Mouse (Mus musculus): ENCODE measurements around the gene Hsph1. TPM values are rescaled to one million over a fixed set of nuclear protein-coding genes. Genes with fewer than 3 reads are reported as not detected.

Gene Hsph1
- polyA plus RNA-seq (2014; fragmentation: Nextera tagmentation; extraction: Ambion mirVana) = 118 and 126 TPM in 2 replicates

- H3K27ac ChIP-seq (ENCODE audit: low read depth, low read length) = peak within 1 kb of the TSS; percentile 81
- ATAC-seq (ENCODE audit: low FRiP score) = peak; percentile 99
- H3K9ac ChIP-seq (ENCODE audit: low read depth, low read length) = peak within 1 kb of the TSS; percentile 77
- H3K4me1 ChIP-seq (replicated peaks; ENCODE audit: control insufficient read depth, insufficient read depth, low read length) = peaks cover 6% of the 10 kb centered on the region
- peak within 1 kb of the TSS; percentile 95 for H3K4me2 ChIP-seq (replicated peaks; ENCODE audit: low read depth, low read length)
- H3K36me3 ChIP-seq (ENCODE audit: control insufficient read depth, insufficient read depth, low read length) = no peaks in the 10 kb centered on the region
- no peaks in the 10 kb centered on the region for H3K27me3 ChIP-seq (ENCODE audit: control insufficient read depth, insufficient read depth, low read length)
- peak; percentile 98 for DNase-seq (ENCODE audit: low spot score)
- H3K9me3 ChIP-seq (ENCODE audit: control insufficient read depth, low read length) = no peaks in the 10 kb centered on the region
- WGBS = under 1% methylated on average over 59 of the region's 60 CpGs
- peak within 1 kb of the TSS; percentile 77 for H3K4me3 ChIP-seq (ENCODE audit: low read depth, low read length)
These were observed at the start of gene Hsph1 for GRCm38 (mm10) chr5:149636075-149636920. Hsph1 (minus strand) TSS chr5:149636376.

GRCm38 (mm10) chr5:149680946-149681345 is 44.8 kb upstream of the Hsph1 start:
- 85% methylated on average over 5 of the region's 5 CpGs for WGBS
- H3K36me3 ChIP-seq (ENCODE audit: control insufficient read depth, insufficient read depth, low read length) = no peaks in the 10 kb centered on the region
- no peaks in the 10 kb centered on the region for H3K9me3 ChIP-seq (ENCODE audit: control insufficient read depth, low read length)
- peaks cover 8% of the 10 kb centered on the region for H3K4me1 ChIP-seq (replicated peaks; ENCODE audit: control insufficient read depth, insufficient read depth, low read length)
- DNase-seq (ENCODE audit: low spot score) (no peak), ATAC-seq (ENCODE audit: low FRiP score) (no peak)
- no peaks in the 10 kb centered on the region for H3K27me3 ChIP-seq (ENCODE audit: control insufficient read depth, insufficient read depth, low read length)
- H3K9ac ChIP-seq (ENCODE audit: low read depth, low read length) = no peak overlapping the region
- H3K4me2 ChIP-seq (replicated peaks; ENCODE audit: low read depth, low read length) = no peak overlapping the region
- no peak overlapping the region for H3K4me3 ChIP-seq (ENCODE audit: low read depth, low read length)
- no peak overlapping the region for H3K27ac ChIP-seq (ENCODE audit: low read depth, low read length)

GRCm38 (mm10) chr5:149679886-149680285 is 43.7 kb upstream of the Hsph1 start:
- no peak overlapping the region for H3K4me3 ChIP-seq (ENCODE audit: low read depth, low read length)
- no peaks in the 10 kb centered on the region for H3K9me3 ChIP-seq (ENCODE audit: control insufficient read depth, low read length)
- no peaks in the 10 kb centered on the region for H3K27me3 ChIP-seq (ENCODE audit: control insufficient read depth, insufficient read depth, low read length)
- no peaks in the 10 kb centered on the region for H3K36me3 ChIP-seq (ENCODE audit: control insufficient read depth, insufficient read depth, low read length)
- ATAC-seq (ENCODE audit: low FRiP score) (no peak), DNase-seq (ENCODE audit: low spot score) (no peak)
- 79% methylated on average over 7 of the region's 7 CpGs for WGBS
- H3K4me1 ChIP-seq (replicated peaks; ENCODE audit: control insufficient read depth, insufficient read depth, low read length) = peaks cover 8% of the 10 kb centered on the region
- H3K27ac ChIP-seq (ENCODE audit: low read depth, low read length) = no peak overlapping the region
- no peak overlapping the region for H3K9ac ChIP-seq (ENCODE audit: low read depth, low read length)
- no peak overlapping the region for H3K4me2 ChIP-seq (replicated peaks; ENCODE audit: low read depth, low read length)

- ATAC-seq (ENCODE audit: low FRiP score) (no peak), DNase-seq (ENCODE audit: low spot score) (peak; percentile 39)
These were observed 43.2 kb upstream of the Hsph1 start for GRCm38 (mm10) chr5:149679362-149679761.

GRCm38 (mm10) chr5:149678990-149679348 is 42.8 kb upstream of the Hsph1 start:
- H3K27me3 ChIP-seq (ENCODE audit: control insufficient read depth, insufficient read depth, low read length) = no peaks in the 10 kb centered on the region
- no peaks in the 10 kb centered on the region for H3K36me3 ChIP-seq (ENCODE audit: control insufficient read depth, insufficient read depth, low read length)
- ATAC-seq (ENCODE audit: low FRiP score) (no peak; the same call in 1 of the 2 replicates), DNase-seq (ENCODE audit: low spot score) (no peak)
- peaks cover 8% of the 10 kb centered on the region for H3K4me1 ChIP-seq (replicated peaks; ENCODE audit: control insufficient read depth, insufficient read depth, low read length)
- H3K27ac ChIP-seq (ENCODE audit: low read depth, low read length) = no peak overlapping the region
- peak overlapping the region; percentile 62 for H3K4me3 ChIP-seq (ENCODE audit: low read depth, low read length)
- H3K9me3 ChIP-seq (ENCODE audit: control insufficient read depth, low read length) = no peaks in the 10 kb centered on the region
- 0% methylated on average over 15 of the region's 15 CpGs for WGBS
- H3K9ac ChIP-seq (ENCODE audit: low read depth, low read length) = peak overlapping the region; percentile 78
- H3K4me2 ChIP-seq (replicated peaks; ENCODE audit: low read depth, low read length) = peak overlapping the region; percentile 87

More at GRCm38 (mm10) chr5:149679362-149679761, 43.2 kb upstream of the Hsph1 start:
- Histone ChIP-seq H3K4me3 (ENCODE audit: low read depth, low read length) (peak overlapping the region; percentile 62), H3K36me3 (ENCODE audit: control insufficient read depth, insufficient read depth, low read length) (no peaks in the 10 kb centered on the region), H3K27me3 (ENCODE audit: control insufficient read depth, insufficient read depth, low read length) (no peaks in the 10 kb centered on the region), H3K4me1 (replicated peaks; ENCODE audit: control insufficient read depth, insufficient read depth, low read length) (peaks cover 8% of the 10 kb centered on the region), H3K9ac (ENCODE audit: low read depth, low read length) (peak overlapping the region; percentile 78), H3K27ac (ENCODE audit: low read depth, low read length) (no peak overlapping the region), H3K4me2 (replicated peaks; ENCODE audit: low read depth, low read length) (peak overlapping the region; percentile 87), H3K9me3 (ENCODE audit: control insufficient read depth, low read length) (no peaks in the 10 kb centered on the region)
- WGBS = 9% methylated on average over 12 of the region's 12 CpGs

GRCm38 (mm10) chr5:149678100-149678989 is 42.2 kb upstream of the Hsph1 start, which contains the start of gene B3glct:
B3glct (plus strand) TSS chr5:149678230.
- H3K4me3 ChIP-seq (ENCODE audit: low read depth, low read length) = peak within 1 kb of the TSS; percentile 62
- DNase-seq (ENCODE audit: low spot score) = peak; percentile 93

GRCm38 (mm10) chr5:149677196-149677595 is 41.0 kb upstream of the Hsph1 start:
- H3K4me1 ChIP-seq (replicated peaks; ENCODE audit: control insufficient read depth, insufficient read depth, low read length) = peaks cover 8% of the 10 kb centered on the region

More at GRCm38 (mm10) chr5:149678100-149678989, 42.2 kb upstream of the Hsph1 start, which contains the start of gene B3glct:
- ATAC-seq (ENCODE audit: low FRiP score) = peak; percentile 97
- H3K27ac ChIP-seq (ENCODE audit: low read depth, low read length) = peak within 1 kb of the TSS; percentile 72; the same call in 1 of the 2 replicates
- no peaks in the 10 kb centered on the region for H3K27me3 ChIP-seq (ENCODE audit: control insufficient read depth, insufficient read depth, low read length)
- no peaks in the 10 kb centered on the region for H3K36me3 ChIP-seq (ENCODE audit: control insufficient read depth, insufficient read depth, low read length)
- H3K4me2 ChIP-seq (replicated peaks; ENCODE audit: low read depth, low read length) = peak within 1 kb of the TSS; percentile 87
- peak within 1 kb of the TSS; percentile 78 for H3K9ac ChIP-seq (ENCODE audit: low read depth, low read length)
- no peaks in the 10 kb centered on the region for H3K9me3 ChIP-seq (ENCODE audit: control insufficient read depth, low read length)
- WGBS = under 1% methylated on average over 58 of the region's 106 CpGs
- H3K4me1 ChIP-seq (replicated peaks; ENCODE audit: control insufficient read depth, insufficient read depth, low read length) = peaks cover 8% of the 10 kb centered on the region

GRCm38 (mm10) chr5:149663417-149663816 is 27.2 kb upstream of the Hsph1 start:
- Histone ChIP-seq H3K4me1 (replicated peaks; ENCODE audit: control insufficient read depth, insufficient read depth, low read length) (no peaks in the 10 kb centered on the region), H3K9ac (ENCODE audit: low read depth, low read length) (no peak overlapping the region), H3K27me3 (ENCODE audit: control insufficient read depth, insufficient read depth, low read length) (no peaks in the 10 kb centered on the region), H3K4me3 (ENCODE audit: low read depth, low read length) (no peak overlapping the region), H3K27ac (ENCODE audit: low read depth, low read length) (no peak overlapping the region), H3K36me3 (ENCODE audit: control insufficient read depth, insufficient read depth, low read length) (no peaks in the 10 kb centered on the region), H3K4me2 (replicated peaks; ENCODE audit: low read depth, low read length) (no peak overlapping the region), H3K9me3 (ENCODE audit: control insufficient read depth, low read length) (no peaks in the 10 kb centered on the region)
- ATAC-seq (ENCODE audit: low FRiP score) = no peak
- no peak for DNase-seq (ENCODE audit: low spot score)
- 87% methylated on average over 5 of the region's 5 CpGs for WGBS

More at GRCm38 (mm10) chr5:149677196-149677595, 41.0 kb upstream of the Hsph1 start:
- ATAC-seq (ENCODE audit: low FRiP score) (no peak), DNase-seq (ENCODE audit: low spot score) (no peak)
- Histone ChIP-seq H3K36me3 (ENCODE audit: control insufficient read depth, insufficient read depth, low read length) (no peaks in the 10 kb centered on the region), H3K4me2 (replicated peaks; ENCODE audit: low read depth, low read length) (no peak overlapping the region), H3K27ac (ENCODE audit: low read depth, low read length) (no peak overlapping the region), H3K9me3 (ENCODE audit: control insufficient read depth, low read length) (no peaks in the 10 kb centered on the region), H3K27me3 (ENCODE audit: control insufficient read depth, insufficient read depth, low read length) (no peaks in the 10 kb centered on the region), H3K4me3 (ENCODE audit: low read depth, low read length) (no peak overlapping the region), H3K9ac (ENCODE audit: low read depth, low read length) (no peak overlapping the region)
- WGBS = 95% methylated on average over 3 of the region's 3 CpGs

Measured in hindbrain, embryonic 11.5 days (tissue).